Comparison of ENCODE assay signal across 8 mouse cellular contexts in genomic region chr2:77589205-77589901, GRCm38 (mm10).
DNase-seq lines count a peak whose midpoint lies in the region; ATAC-seq and TF ChIP-seq lines count a peak whose summit lies in the region.

No protein-coding gene starts in this region.

- no peak overlapping the region for H3K9ac ChIP-seq in heart, postnatal 0 days (replicated peaks; ENCODE audit: low read depth, low read length)
- no peak overlapping the region for H3K9ac ChIP-seq in midbrain, embryonic 15.5 days
- H3K9ac ChIP-seq in lung, postnatal 0 days (replicated peaks; ENCODE audit: low read depth) = no peak overlapping the region

- no peak overlapping the region for H3K4me3 ChIP-seq in heart, postnatal 0 days (ENCODE audit: low read depth, low read length)
- H3K4me3 ChIP-seq in midbrain, embryonic 15.5 days = no peak overlapping the region
- H3K4me3 ChIP-seq in lung, postnatal 0 days (ENCODE audit: low read depth, low read length) = no peak overlapping the region

- 32% methylated on average over 12 of the region's 12 CpGs for WGBS in heart, postnatal 0 days
- 72% methylated on average over 12 of the region's 12 CpGs for whole genome bisulfite sequencing in midbrain, embryonic 15.5 days
- 64% methylated on average over 12 of the region's 12 CpGs for WGBS in lung, postnatal 0 days

- peak overlapping the region; percentile 77 for H3K27ac ChIP-seq in heart, postnatal 0 days (ENCODE audit: low read depth)
- H3K27ac ChIP-seq in midbrain, embryonic 15.5 days = no peak overlapping the region
- H3K27ac ChIP-seq in lung, postnatal 0 days (ENCODE audit: low read length) = no peak overlapping the region

- H3K27me3 ChIP-seq in heart, postnatal 0 days (ENCODE audit: control insufficient read depth, insufficient read depth, low read length) = no peaks in the 10 kb centered on the region
- H3K27me3 ChIP-seq in midbrain, embryonic 15.5 days (replicated peaks) = no peaks in the 10 kb centered on the region
- no peaks in the 10 kb centered on the region for H3K27me3 ChIP-seq in lung, postnatal 0 days (replicated peaks; ENCODE audit: insufficient read depth, low read length)

- H3K36me3 ChIP-seq in heart, postnatal 0 days (replicated peaks; ENCODE audit: control insufficient read depth, insufficient read depth, low read length) = no peaks in the 10 kb centered on the region
- H3K36me3 ChIP-seq in midbrain, embryonic 15.5 days (replicated peaks) = no peaks in the 10 kb centered on the region
- no peaks in the 10 kb centered on the region for H3K36me3 ChIP-seq in lung, postnatal 0 days (ENCODE audit: insufficient read depth, low read length)

- TF ChIP-seq EP300 in heart, postnatal 0 days (IDR thresholded peaks at IDR 0.05; ENCODE audit: low read depth) = no peak; the same call in 1 of the 2 replicates
- TF ChIP-seq EP300 in lung, postnatal 0 days (IDR thresholded peaks at IDR 0.05) = no peak

- peak; percentile 90 for ATAC-seq in heart, postnatal 0 days (ENCODE audit: insufficient read depth, low read depth)
- ATAC-seq in midbrain, embryonic 15.5 days (replicated peaks) = peak; percentile 69; the same call in 1 of the 2 replicates
- no peak for ATAC-seq in lung, postnatal 0 days

- TF ChIP-seq CTCF in heart, postnatal 0 days (IDR thresholded peaks at IDR 0.05; ENCODE audit: low read depth) = no peak
- TF ChIP-seq CTCF in lung, postnatal 0 days (IDR thresholded peaks at IDR 0.05) = no peak

- H3K9me3 ChIP-seq in heart, postnatal 0 days (replicated peaks; ENCODE audit: control insufficient read depth, low read length) = peaks cover 11% of the 10 kb centered on the region
- H3K9me3 ChIP-seq in midbrain, embryonic 15.5 days = no peaks in the 10 kb centered on the region
- no peaks in the 10 kb centered on the region for H3K9me3 ChIP-seq in lung, postnatal 0 days (ENCODE audit: low read length)

- H3K4me2 ChIP-seq in heart, postnatal 0 days (ENCODE audit: low read depth, low read length) = peak overlapping the region; percentile 19
- no peak overlapping the region for H3K4me2 ChIP-seq in midbrain, embryonic 15.5 days
- H3K4me2 ChIP-seq in lung, postnatal 0 days (replicated peaks; ENCODE audit: low read depth, low read length) = no peak overlapping the region

- H3K4me1 ChIP-seq in heart, postnatal 0 days (ENCODE audit: control insufficient read depth, insufficient read depth) = no peaks in the 10 kb centered on the region
- 0 out of 2 replicates have a peak, but pooled peaks cover 3% of the 10 kb centered on the region for H3K4me1 ChIP-seq in midbrain, embryonic 15.5 days
- H3K4me1 ChIP-seq in lung, postnatal 0 days (ENCODE audit: insufficient read depth, low read depth, low read length) = no peaks in the 10 kb centered on the region

- peak; percentile 14 for DNase-seq in kidney, postnatal 10 days
- DNase-seq in kidney, postnatal 4 days = no peak
- peak; percentile 90 for DNase-seq in cerebellum, adult 9-11 months
- peak; percentile 82 for DNase-seq in heart, postnatal 0 days (ENCODE audit: low spot score)
- DNase-seq in kidney, postnatal 36 days = no peak
- no peak for DNase-seq in lung, postnatal 0 days (ENCODE audit: low spot score)
- DNase-seq in lung, postnatal 4 days = no peak

Comparison
In these comparisons a context has a peak if more than half of its experiments do, and no peak if none do; other contexts are left out.
1. DNase-seq: peak in kidney, postnatal 10 days (single experiment), cerebellum, adult 9-11 months (single experiment) and heart, postnatal 0 days (single experiment); none in kidney, postnatal 4 days (0 of 2), kidney, postnatal 36 days (0 of 2), lung, postnatal 0 days (single experiment) and lung, postnatal 4 days (0 of 2).